In genomic region chr2:25927821-25928220, GRCm38 (mm10) we compare ENCODE assay signal across 26 mouse cellular contexts.
"Had no signal": no experiment of that assay in that cellular context is flagged by ENCODE, and none has a peak within 500 bp of the region (broad histone marks: within the 10 kb centered on the region; RNA-seq: fewer than 3 reads in every experiment).

No protein-coding gene starts in this region.

- H3K9me3 ChIP-seq: heart, embryonic 10.5 days; heart, embryonic 12.5 days; hindbrain, embryonic 13.5 days; hindbrain, embryonic 15.5 days; kidney, embryonic 15.5 days; limb, embryonic 10.5 days; limb, embryonic 12.5 days; liver, embryonic 13.5 days; liver, embryonic 15.5 days had no signal

- H3K27me3 ChIP-seq: heart, embryonic 12.5 days; hindbrain, embryonic 13.5 days; hindbrain, embryonic 15.5 days; kidney, embryonic 15.5 days; limb, embryonic 12.5 days; liver, embryonic 13.5 days; liver, embryonic 15.5 days had no signal

- H3K4me3 ChIP-seq: gastrocnemius, adult 2 months; heart, adult 2 months; heart, embryonic 10.5 days; heart, embryonic 12.5 days; hindbrain, embryonic 13.5 days; hindbrain, embryonic 15.5 days; kidney, embryonic 15.5 days; layer of hippocampus, adult 2 months; left cerebral cortex, adult 2 months; limb, embryonic 10.5 days; limb, embryonic 12.5 days; liver, embryonic 13.5 days; liver, embryonic 15.5 days had no signal

- DNase-seq: gastrocnemius, adult 2 months; gastrocnemius, postnatal 14 days; gastrocnemius, postnatal 36 days; heart, adult 11 months; heart, adult 2 months; heart, postnatal 10 days; heart, postnatal 4 days; kidney, adult 11 months; kidney, adult 2 months; kidney, adult 9 months; kidney, postnatal 14 days; kidney, postnatal 4 days; liver; liver, embryonic 13.5 days had no signal

- H3K27ac ChIP-seq: gastrocnemius, adult 2 months; heart, adult 2 months; heart, embryonic 10.5 days; hindbrain, embryonic 13.5 days; hindbrain, embryonic 15.5 days; hindbrain, postnatal 0 days; kidney, embryonic 15.5 days; kidney, postnatal 0 days; layer of hippocampus, adult 2 months; left cerebral cortex, adult 2 months; limb, embryonic 10.5 days; limb, embryonic 12.5 days; liver, embryonic 13.5 days; liver, embryonic 15.5 days had no signal

- H3K4me1 ChIP-seq: heart, embryonic 10.5 days; heart, embryonic 12.5 days; hindbrain, embryonic 13.5 days; hindbrain, embryonic 15.5 days; kidney, embryonic 15.5 days; limb, embryonic 10.5 days; limb, embryonic 12.5 days; liver, embryonic 13.5 days; liver, embryonic 15.5 days had no signal
